Mouse (Mus musculus) kidney, adult 2 months (tissue): ENCODE results near the gene Myo1e. TPM values are rescaled to one million over a fixed set of nuclear protein-coding genes. Genes with fewer than 3 reads are reported as not detected.
A peak's percentile ranks its signal among the peaks of the same experiment; 100 is the strongest.
"Not testable (repeated sequence)": the region's sequence is repeated elsewhere in the genome, so short reads cannot be mapped to it uniquely, and the experiment has no call there.

Experiments
- DNase-seq: peaks from one replicate; pipeline ENCODE4 v3.0.0; 2021
- H3K27ac ChIP-seq: fragments of 200-500 bp; 2 replicates; pipeline ENCODE4 v1.5.1; 2012; ENCODE audit warnings: low read depth, low read length, control low read depth, inconsistent platforms; ENCODE audit not compliant: insufficient read depth
- H3K27me3 ChIP-seq: fragments of 200-500 bp; replicated peaks from 2 replicates; pipeline ENCODE4 v1.6.1; 2012; ENCODE audit warnings: mild to moderate bottlenecking, moderate library complexity, low read length, inconsistent platforms; ENCODE audit not compliant: control insufficient read depth, insufficient read depth
- H3K36me3 ChIP-seq: fragments of 200-500 bp; 2 replicates; pipeline ENCODE4 v1.6.1; 2012; ENCODE audit warnings: mild to moderate bottlenecking, moderate library complexity, low read length, inconsistent platforms; ENCODE audit not compliant: control insufficient read depth, insufficient read depth
- H3K4me1 ChIP-seq: fragments of 200-500 bp; 2 replicates; pipeline ENCODE4 v1.6.1; 2011; ENCODE audit warnings: low read length; ENCODE audit not compliant: control insufficient read depth, insufficient read depth
- H3K4me3 ChIP-seq: fragments of 200-500 bp; 2 replicates; pipeline ENCODE4 v1.5.1; 2011; ENCODE audit warnings: mild to moderate bottlenecking, low read depth, low read length, control low read depth; ENCODE audit not compliant: insufficient read depth
- CTCF ChIP-seq: fragments of 200-500 bp; conservative IDR thresholded peaks from 2 replicates; pipeline ENCODE4 v1.5.1; 2011; ENCODE audit warnings: low read depth, mild to moderate bottlenecking, control low read depth, low read length, moderate library complexity, mixed read lengths; ENCODE audit not compliant: insufficient read depth, insufficient read length
- POLR2A ChIP-seq: fragments of 200-500 bp; IDR thresholded peaks from one replicate; pipeline ENCODE4 v1.6.1; 2011; ENCODE audit warnings: low read depth, low read length, control low read depth
- WGBS: fragments of 180-500 bp; shearing (Covaris S2); methylation state at CpG from one replicate; pipeline ENCODE4 v1.1.7; 2018; 5-methylcytosine and 5-hydroxymethylcytosine counted together
- polyA plus RNA-seq: library from polyadenylated mRNA; depleted of rRNA; stranded (reverse); fragments of >200 nt; gene quantifications from 2 replicates; pipeline ENCODE4 v1.2.3, GENCODE M21; 2012

Myo1e gene
- polyA plus RNA-seq, 1 experiment = 14.5 TPM

- TF ChIP-seq CTCF = no peak
- no peak for TF ChIP-seq POLR2A
- no peaks in the 10 kb centered on the region for H3K27me3 ChIP-seq
- 83% methylated on average over 10 of the region's 10 CpGs for WGBS
- no peaks in the 10 kb centered on the region for H3K36me3 ChIP-seq
- no peak for DNase-seq
- H3K4me3 ChIP-seq = no peak overlapping the region
- peaks cover 14% of the 10 kb centered on the region for H3K4me1 ChIP-seq
- H3K27ac ChIP-seq = no peak overlapping the region
Observed at GRCm38 (mm10) chr9:70251441-70251985, 44.4 kb downstream of the Myo1e start.

GRCm38 (mm10) chr9:70253016-70253415 is 45.9 kb downstream of the Myo1e start:
- Histone ChIP-seq H3K4me3 (no peak overlapping the region), H3K27me3 (no peaks in the 10 kb centered on the region), H3K27ac (no peak overlapping the region), H3K36me3 (no peaks in the 10 kb centered on the region), H3K4me1 (peaks cover 20% of the 10 kb centered on the region)
- no peak for TF ChIP-seq POLR2A
- no peak for TF ChIP-seq CTCF
- 77% methylated on average over 1 of the region's 1 CpGs for WGBS
- DNase-seq = no peak

- no peak for TF ChIP-seq CTCF
- no peak for TF ChIP-seq POLR2A
- H3K27me3 ChIP-seq = no peaks in the 10 kb centered on the region
- no peaks in the 10 kb centered on the region for H3K36me3 ChIP-seq
- DNase-seq = no peak
- peaks cover 24% of the 10 kb centered on the region for H3K4me1 ChIP-seq
- 71% methylated on average over 4 of the region's 4 CpGs for WGBS
- H3K27ac ChIP-seq = no peak overlapping the region
- no peak overlapping the region for H3K4me3 ChIP-seq
Observed at GRCm38 (mm10) chr9:70255005-70255404, 47.9 kb downstream of the Myo1e start.

- DNase-seq, H3K4me3 ChIP-seq, H3K27me3 ChIP-seq, H3K36me3 ChIP-seq, H3K27ac ChIP-seq: not testable (repeated sequence)
- peaks cover 23% of the 10 kb centered on the region for H3K4me1 ChIP-seq
- WGBS = 96% methylated on average over 7 of the region's 7 CpGs
Observed at GRCm38 (mm10) chr9:70256027-70256426, 48.9 kb downstream of the Myo1e start.

GRCm38 (mm10) chr9:70257289-70258101 is 50.3 kb downstream of the Myo1e start:
- DNase-seq = peak; percentile 76
- H3K4me1 ChIP-seq = peaks cover 31% of the 10 kb centered on the region
- no peak for TF ChIP-seq POLR2A
- TF ChIP-seq CTCF = no peak
- peak overlapping the region; percentile 5; the same call in 1 of the 2 replicates for H3K27ac ChIP-seq
- no peaks in the 10 kb centered on the region for H3K36me3 ChIP-seq
- 45% methylated on average over 13 of the region's 13 CpGs for WGBS
- H3K27me3 ChIP-seq = no peaks in the 10 kb centered on the region
- no peak overlapping the region for H3K4me3 ChIP-seq

GRCm38 (mm10) chr9:70260324-70260841 is 53.2 kb downstream of the Myo1e start:
- DNase-seq = peak; percentile 76
- Histone ChIP-seq H3K4me1 (peaks cover 52% of the 10 kb centered on the region), H3K36me3 (no peaks in the 10 kb centered on the region), H3K27me3 (no peaks in the 10 kb centered on the region), H3K27ac (peak overlapping the region; percentile 33), H3K4me3 (no peak overlapping the region)
- 46% methylated on average over 9 of the region's 9 CpGs for WGBS
- TF ChIP-seq POLR2A (no peak), CTCF (no peak)

GRCm38 (mm10) chr9:70261646-70262045 is 54.5 kb downstream of the Myo1e start:
- Histone ChIP-seq H3K4me3 (no peak overlapping the region), H3K4me1 (peaks cover 57% of the 10 kb centered on the region), H3K27ac (no peak overlapping the region), H3K27me3 (no peaks in the 10 kb centered on the region), H3K36me3 (no peaks in the 10 kb centered on the region)
- DNase-seq = no peak
- WGBS = 81% methylated on average over 5 of the region's 5 CpGs
- TF ChIP-seq POLR2A (no peak), CTCF (no peak)
